Mouse (Mus musculus): Measurements from ENCODE around the gene Csnk1d. TPM values are rescaled to one million over a fixed set of nuclear protein-coding genes. Genes with fewer than 3 reads are reported as not detected.

Gene Csnk1d
- polyA plus RNA-seq, 1 experiment = 11.4 TPM

GRCm38 (mm10) chr11:120991791-120992190 lies 661 bp upstream of the Csnk1d start:
- Histone ChIP-seq H3K4me1 (ENCODE audit: control insufficient read depth) (peaks cover 59% of the 10 kb centered on the region), H3K36me3 (ENCODE audit: control insufficient read depth) (peaks cover 33% of the 10 kb centered on the region), H3K27me3 (ENCODE audit: control insufficient read depth) (no peaks in the 10 kb centered on the region), H3K9me3 (ENCODE audit: control insufficient read depth, low read length) (no peaks in the 10 kb centered on the region), H3K4me3 (replicated peaks) (peak overlapping the region; percentile 82)
- TF ChIP-seq GATA1 (IDR thresholded peaks at IDR 0.05; ENCODE audit: low read length) (no peak; the same call in 1 of the 2 replicates), TAL1 (IDR thresholded peaks at IDR 0.05; ENCODE audit: low read length) (no peak)

- TF ChIP-seq GATA1 (IDR thresholded peaks at IDR 0.05; ENCODE audit: low read length) (no peak), TAL1 (IDR thresholded peaks at IDR 0.05; ENCODE audit: low read length) (no peak)
- Histone ChIP-seq H3K36me3 (ENCODE audit: control insufficient read depth) (peaks cover 46% of the 10 kb centered on the region), H3K4me1 (ENCODE audit: control insufficient read depth) (peaks cover 75% of the 10 kb centered on the region)
These were observed 876 bp downstream of the Csnk1d start for GRCm38 (mm10) chr11:120990126-120990781.

DNA sequence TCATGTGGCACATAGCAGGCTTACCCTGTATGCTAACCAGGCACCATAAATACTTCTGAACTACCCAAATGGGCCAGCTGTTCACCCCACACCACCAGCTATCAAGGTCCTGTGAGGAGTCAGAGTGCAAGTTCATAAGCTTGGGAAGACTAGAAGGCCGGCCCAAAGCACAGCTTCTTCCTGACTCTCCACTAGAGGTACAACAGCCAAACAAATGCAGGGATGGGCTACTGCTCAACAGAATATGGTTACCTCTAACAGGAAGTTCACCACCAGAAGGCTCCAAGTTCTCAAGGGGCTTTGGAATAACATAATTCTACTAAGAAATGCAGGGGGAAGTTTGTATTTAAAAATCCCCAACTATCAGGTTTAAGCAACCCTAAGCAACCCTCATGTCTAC lies 1.6 kb downstream of the Csnk1d start:
- H3K27me3 ChIP-seq (ENCODE audit: control insufficient read depth) = no peaks in the 10 kb centered on the region
- peak overlapping the region; percentile 82 for H3K4me3 ChIP-seq (replicated peaks)
- no peaks in the 10 kb centered on the region for H3K9me3 ChIP-seq (ENCODE audit: control insufficient read depth, low read length)
- TF ChIP-seq TAL1 (IDR thresholded peaks at IDR 0.05; ENCODE audit: low read length) (no peak), GATA1 (IDR thresholded peaks at IDR 0.05; ENCODE audit: low read length) (no peak)
- peaks cover 53% of the 10 kb centered on the region for H3K36me3 ChIP-seq (ENCODE audit: control insufficient read depth)
- peaks cover 81% of the 10 kb centered on the region for H3K4me1 ChIP-seq (ENCODE audit: control insufficient read depth)

More at GRCm38 (mm10) chr11:120990126-120990781, 876 bp downstream of the Csnk1d start:
- no peaks in the 10 kb centered on the region for H3K27me3 ChIP-seq (ENCODE audit: control insufficient read depth)
- no peaks in the 10 kb centered on the region for H3K9me3 ChIP-seq (ENCODE audit: control insufficient read depth, low read length)
- H3K4me3 ChIP-seq (replicated peaks) = peak overlapping the region; percentile 82

- peaks cover 65% of the 10 kb centered on the region for H3K36me3 ChIP-seq (ENCODE audit: control insufficient read depth)
- no peaks in the 10 kb centered on the region for H3K9me3 ChIP-seq (ENCODE audit: control insufficient read depth, low read length)
- H3K27me3 ChIP-seq (ENCODE audit: control insufficient read depth) = no peaks in the 10 kb centered on the region
- peaks cover 85% of the 10 kb centered on the region for H3K4me1 ChIP-seq (ENCODE audit: control insufficient read depth)
- H3K4me3 ChIP-seq (replicated peaks) = peak overlapping the region; percentile 82
- TF ChIP-seq GATA1 (IDR thresholded peaks at IDR 0.05; ENCODE audit: low read length) = no peak
These were observed 2.7 kb downstream of the Csnk1d start for GRCm38 (mm10) chr11:120988410-120988809.

- Histone ChIP-seq H3K9me3 (ENCODE audit: control insufficient read depth, low read length) (no peaks in the 10 kb centered on the region), H3K4me1 (ENCODE audit: control insufficient read depth) (peaks cover 87% of the 10 kb centered on the region), H3K36me3 (ENCODE audit: control insufficient read depth) (peaks cover 73% of the 10 kb centered on the region), H3K4me3 (replicated peaks) (no peak overlapping the region), H3K27me3 (ENCODE audit: control insufficient read depth) (no peaks in the 10 kb centered on the region)
- TF ChIP-seq TAL1 (IDR thresholded peaks at IDR 0.05; ENCODE audit: low read length) (no peak), GATA1 (IDR thresholded peaks at IDR 0.05; ENCODE audit: low read length) (no peak)
These were observed 3.5 kb downstream of the Csnk1d start for GRCm38 (mm10) chr11:120987608-120988007.

DNA sequence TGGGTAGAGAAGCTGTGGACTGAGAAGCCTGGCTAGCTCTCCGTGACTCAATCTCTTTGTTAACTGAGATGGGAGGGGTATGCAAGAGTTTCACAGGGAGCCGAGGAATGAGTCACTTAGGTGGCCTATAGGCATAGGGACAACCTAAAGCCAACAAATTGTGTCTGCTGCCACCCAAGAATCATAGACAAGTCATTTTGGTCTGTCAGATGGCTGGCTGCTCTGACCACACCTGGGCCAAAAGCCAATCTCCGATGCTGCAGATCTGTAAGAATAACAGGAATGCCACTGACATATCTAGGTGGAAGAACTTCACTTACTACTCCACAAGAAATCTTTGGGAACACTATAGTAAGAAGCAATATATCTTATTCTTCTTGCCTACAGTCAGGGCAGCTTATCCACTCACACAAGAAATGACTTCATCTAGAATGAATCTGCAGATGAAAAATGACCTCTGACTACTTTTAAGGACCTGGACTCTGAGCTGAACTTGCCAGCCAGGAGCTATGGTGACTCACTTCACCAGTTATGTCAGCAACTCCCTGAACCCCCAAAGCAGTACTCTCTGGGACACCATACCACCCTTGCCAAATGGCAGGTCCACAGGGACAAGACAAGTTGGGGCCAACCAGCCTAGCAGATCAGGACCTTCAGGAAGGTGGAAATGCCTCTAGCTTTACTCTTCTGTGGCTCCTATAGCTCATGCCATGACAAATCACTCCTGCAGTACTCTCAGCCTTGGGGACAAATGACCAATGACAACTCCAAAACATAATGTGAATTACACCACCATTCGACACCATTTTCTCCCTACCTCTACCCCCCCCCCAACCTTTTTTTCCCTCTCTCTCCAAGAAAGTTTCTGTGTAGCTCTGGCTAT lies 6.4 kb downstream of the Csnk1d start:
- H3K4me1 ChIP-seq (ENCODE audit: control insufficient read depth) = peaks cover 96% of the 10 kb centered on the region
- no peak for TF ChIP-seq GATA1 (IDR thresholded peaks at IDR 0.05; ENCODE audit: low read length)
- no peak for TF ChIP-seq TAL1 (IDR thresholded peaks at IDR 0.05; ENCODE audit: low read length)
- H3K36me3 ChIP-seq (ENCODE audit: control insufficient read depth) = peaks cover 95% of the 10 kb centered on the region

DNA sequence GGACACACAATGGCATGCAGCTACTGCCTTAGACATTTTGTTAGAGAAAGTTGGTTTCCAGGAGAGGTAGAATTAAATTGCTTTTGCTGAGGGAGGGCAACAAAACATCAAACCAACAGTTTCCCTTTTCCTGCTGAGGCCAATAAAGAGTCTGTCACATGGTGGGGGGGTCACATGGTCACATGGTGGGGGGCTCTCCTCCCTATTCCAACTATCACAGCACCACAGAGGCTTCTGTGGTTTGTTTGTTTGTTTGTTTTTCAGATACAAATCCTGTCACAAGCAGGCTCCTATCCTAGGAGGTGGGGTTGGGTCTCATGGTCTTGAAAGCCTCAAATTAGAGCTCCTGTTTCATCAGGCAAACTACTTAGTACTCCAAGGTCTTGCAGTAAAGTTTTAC lies 8.7 kb downstream of the Csnk1d start:
- peaks cover 98% of the 10 kb centered on the region for H3K36me3 ChIP-seq (ENCODE audit: control insufficient read depth)
- H3K27me3 ChIP-seq (ENCODE audit: control insufficient read depth) = no peaks in the 10 kb centered on the region
- no peak for TF ChIP-seq GATA1 (IDR thresholded peaks at IDR 0.05; ENCODE audit: low read length)
- no peak for TF ChIP-seq TAL1 (IDR thresholded peaks at IDR 0.05; ENCODE audit: low read length)
- no peak overlapping the region for H3K4me3 ChIP-seq (replicated peaks)
- H3K9me3 ChIP-seq (ENCODE audit: control insufficient read depth, low read length) = no peaks in the 10 kb centered on the region
- peaks cover 92% of the 10 kb centered on the region for H3K4me1 ChIP-seq (ENCODE audit: control insufficient read depth)

More for the DNA sequence above, 6.4 kb downstream of the Csnk1d start:
- Histone ChIP-seq H3K9me3 (ENCODE audit: control insufficient read depth, low read length) (no peaks in the 10 kb centered on the region), H3K4me3 (replicated peaks) (no peak overlapping the region), H3K27me3 (ENCODE audit: control insufficient read depth) (no peaks in the 10 kb centered on the region)

GRCm38 (mm10) chr11:120981661-120982060 lies 9.5 kb downstream of the Csnk1d start:
- H3K9me3 ChIP-seq (ENCODE audit: control insufficient read depth, low read length) = no peaks in the 10 kb centered on the region
- no peaks in the 10 kb centered on the region for H3K27me3 ChIP-seq (ENCODE audit: control insufficient read depth)
- peaks cover 90% of the 10 kb centered on the region for H3K4me1 ChIP-seq (ENCODE audit: control insufficient read depth)

GRCm38 (mm10) chr11:120980427-120981035 lies 10.6 kb downstream of the Csnk1d start:
- peaks cover 98% of the 10 kb centered on the region for H3K36me3 ChIP-seq (ENCODE audit: control insufficient read depth)
- H3K9me3 ChIP-seq (ENCODE audit: control insufficient read depth, low read length) = no peaks in the 10 kb centered on the region
- H3K27me3 ChIP-seq (ENCODE audit: control insufficient read depth) = no peaks in the 10 kb centered on the region
- peaks cover 78% of the 10 kb centered on the region for H3K4me1 ChIP-seq (ENCODE audit: control insufficient read depth)
- TF ChIP-seq TAL1 (IDR thresholded peaks at IDR 0.05; ENCODE audit: low read length) = peak; percentile 82
- TF ChIP-seq GATA1 (IDR thresholded peaks at IDR 0.05; ENCODE audit: low read length) = peak; percentile 95
- H3K4me3 ChIP-seq (replicated peaks) = peak overlapping the region; percentile 56

More at GRCm38 (mm10) chr11:120981661-120982060, 9.5 kb downstream of the Csnk1d start:
- Histone ChIP-seq H3K36me3 (ENCODE audit: control insufficient read depth) (peaks cover 98% of the 10 kb centered on the region), H3K4me3 (replicated peaks) (no peak overlapping the region)
- TF ChIP-seq GATA1 (IDR thresholded peaks at IDR 0.05; ENCODE audit: low read length) = no peak
- no peak for TF ChIP-seq TAL1 (IDR thresholded peaks at IDR 0.05; ENCODE audit: low read length)
